Mouse (Mus musculus): ENCODE data around the gene Sod2. TPM values are rescaled to one million over a fixed set of nuclear protein-coding genes. Genes with fewer than 3 reads are reported as not detected.
A peak's percentile ranks its signal among the peaks of the same experiment; 100 is the strongest.
"Not testable (repeated sequence)": the region's sequence is repeated elsewhere in the genome, so short reads cannot be mapped to it uniquely, and the experiment has no call there.

Sod2 gene
- polyA plus RNA-seq, 1 experiment from 2014 or later = 162 TPM

DNA sequence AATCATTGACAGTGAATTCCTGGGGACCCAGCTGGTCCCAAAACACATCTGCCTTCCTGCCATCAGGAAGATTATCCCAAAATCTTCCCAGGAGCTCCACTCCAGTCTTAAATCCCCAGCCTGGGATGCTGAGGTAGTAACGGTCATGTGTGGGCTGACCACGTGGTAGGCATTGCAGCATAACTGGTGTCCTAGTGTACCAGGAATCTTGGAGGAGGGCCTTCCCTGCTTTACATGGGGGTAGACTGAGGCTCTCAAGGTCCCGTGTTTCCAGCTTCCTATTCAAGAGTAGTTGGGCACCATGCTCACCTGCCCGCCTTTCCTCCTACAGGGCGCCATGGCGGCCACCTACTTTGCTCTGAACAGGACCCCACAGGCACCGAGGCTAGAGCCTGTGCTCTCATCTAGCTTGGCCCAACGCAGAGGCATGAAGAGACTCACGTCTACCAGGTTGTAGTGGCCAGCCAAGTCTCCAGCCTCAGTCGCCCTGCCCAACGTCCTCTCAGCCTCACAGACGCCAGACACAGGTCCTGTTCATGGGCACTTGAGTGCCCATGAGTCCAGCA is 30.1 kb downstream of the Sod2 start:
- not testable (repeated sequence) for H3K9me3 ChIP-seq (replicated peaks); H3K9ac ChIP-seq; H3K4me1 ChIP-seq; H3K4me2 ChIP-seq; H3K36me3 ChIP-seq; H3K4me3 ChIP-seq; H3K27ac ChIP-seq; ATAC-seq; H3K27me3 ChIP-seq (replicated peaks)
- 78% methylated on average over 4 of the region's 12 CpGs for WGBS (ENCODE audit: insufficient replicate concordance)

DNA sequence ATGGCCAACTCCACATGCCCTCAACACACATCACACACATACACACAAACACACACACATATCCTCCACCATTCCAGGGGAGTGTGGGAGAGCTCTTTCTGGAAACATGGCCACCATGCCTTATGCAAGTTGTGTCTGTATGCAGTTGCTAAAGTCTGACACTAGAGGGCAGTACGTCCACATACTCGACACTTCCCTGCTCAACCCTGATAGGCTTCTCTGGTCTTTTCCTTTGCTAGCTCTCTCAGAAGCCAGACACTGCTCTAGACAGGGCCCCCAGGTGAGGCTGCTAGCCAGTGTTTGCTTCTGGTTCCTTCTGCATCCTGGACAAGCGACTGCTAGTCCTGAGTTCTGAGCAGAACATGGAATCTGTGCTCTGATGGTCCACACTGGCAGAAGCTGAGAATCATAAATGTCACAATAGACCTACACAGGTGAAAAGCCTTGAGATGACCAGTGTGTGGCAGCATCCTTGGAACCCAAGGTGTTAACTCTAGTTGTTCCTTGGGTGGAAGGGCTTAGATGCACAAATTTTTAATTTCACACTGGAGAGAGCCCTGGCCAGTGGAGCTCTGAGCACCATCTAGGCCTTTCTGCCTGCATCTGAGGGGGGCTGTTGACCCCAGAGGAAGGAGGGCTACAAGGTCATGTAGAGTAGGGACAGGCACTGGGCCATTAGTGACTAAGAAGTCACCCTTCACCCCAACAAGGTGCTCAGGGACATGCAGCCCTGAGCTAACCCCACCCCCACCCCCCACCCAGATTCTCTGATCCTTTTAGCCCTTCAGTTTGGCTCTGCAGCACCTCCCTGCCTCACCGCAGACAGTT is 37.4 kb downstream of the Sod2 start:
- 21% methylated on average over 4 of the region's 4 CpGs for WGBS (ENCODE audit: insufficient replicate concordance)
- H3K4me3 ChIP-seq; H3K36me3 ChIP-seq; H3K27ac ChIP-seq; H3K9me3 ChIP-seq (replicated peaks); H3K27me3 ChIP-seq (replicated peaks); H3K9ac ChIP-seq; H3K4me2 ChIP-seq; H3K4me1 ChIP-seq: not testable (repeated sequence)
- ATAC-seq = peak; percentile 58

DNA sequence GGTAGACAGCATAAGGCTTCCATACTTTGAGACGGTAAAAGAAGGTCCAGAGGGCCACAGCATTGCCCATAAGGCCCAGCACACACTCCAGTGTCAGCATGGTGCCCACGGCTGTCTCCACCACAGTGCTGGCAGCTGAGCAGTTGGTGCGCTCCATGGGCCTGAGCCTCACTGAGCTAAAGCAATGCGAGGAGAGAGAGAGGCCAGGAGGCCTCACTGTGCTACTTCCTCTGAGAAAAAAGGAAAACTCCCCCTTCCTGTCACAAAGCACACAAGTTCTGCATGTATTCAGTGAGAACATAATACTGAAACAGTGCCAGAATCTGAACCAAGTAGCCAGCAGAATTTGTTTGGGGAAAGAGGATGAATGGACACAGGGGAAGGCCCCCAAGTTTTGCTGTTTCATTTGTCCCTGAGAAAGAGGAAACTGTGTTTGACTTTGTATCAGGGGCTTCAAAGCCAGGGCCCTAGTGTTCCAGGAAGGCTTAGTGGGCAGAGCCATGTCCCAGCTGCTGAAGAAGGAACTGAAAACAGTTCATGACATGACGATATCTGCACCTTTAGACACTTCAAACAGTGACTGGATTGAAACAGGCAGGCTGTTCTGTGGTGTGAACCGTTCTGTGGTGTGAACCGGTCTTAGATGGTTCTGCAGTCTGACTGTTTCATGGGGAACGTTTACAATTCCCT is 45.6 kb downstream of the Sod2 start, which contains the start of gene Gpr31b:
Gpr31b (minus strand) TSS at position 173 of the 690 bp plus-strand sequence.
- H3K4me3 ChIP-seq; H3K4me1 ChIP-seq; ATAC-seq; H3K4me2 ChIP-seq; H3K27me3 ChIP-seq (replicated peaks); H3K9me3 ChIP-seq (replicated peaks); H3K27ac ChIP-seq; H3K36me3 ChIP-seq; H3K9ac ChIP-seq: not testable (repeated sequence)
- WGBS (ENCODE audit: insufficient replicate concordance) = 40% methylated on average over 2 of the region's 8 CpGs

DNA sequence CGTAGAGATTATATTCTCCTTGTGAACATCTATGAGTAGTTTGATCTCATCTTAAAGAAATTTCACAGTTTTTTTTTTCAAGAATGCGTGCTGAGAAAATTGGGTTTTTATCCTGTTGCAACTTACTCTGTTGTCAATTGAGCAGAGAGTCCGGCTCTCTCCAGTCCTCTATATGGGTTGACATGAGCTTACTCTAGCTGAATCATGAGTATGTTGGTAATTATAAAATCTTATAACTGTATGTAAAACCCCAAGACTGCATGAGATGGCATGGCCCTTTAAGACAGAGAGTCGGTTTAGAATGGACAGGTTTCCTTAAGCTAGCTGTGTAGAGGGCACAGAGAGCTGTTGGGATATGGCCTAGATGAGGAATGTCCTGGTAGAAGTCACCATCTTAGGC is 54.2 kb downstream of the Sod2 start, which contains the start of gene Tcp10b:
Tcp10b (plus strand) TSS at position 301 of the 400 bp plus-strand sequence.
- 69% methylated on average over 4 of the region's 4 CpGs for WGBS (ENCODE audit: insufficient replicate concordance)
- H3K36me3 ChIP-seq; H3K27me3 ChIP-seq (replicated peaks); H3K4me3 ChIP-seq; H3K4me1 ChIP-seq; H3K4me2 ChIP-seq; ATAC-seq; H3K9ac ChIP-seq; H3K9me3 ChIP-seq (replicated peaks); H3K27ac ChIP-seq: not testable (repeated sequence)

DNA sequence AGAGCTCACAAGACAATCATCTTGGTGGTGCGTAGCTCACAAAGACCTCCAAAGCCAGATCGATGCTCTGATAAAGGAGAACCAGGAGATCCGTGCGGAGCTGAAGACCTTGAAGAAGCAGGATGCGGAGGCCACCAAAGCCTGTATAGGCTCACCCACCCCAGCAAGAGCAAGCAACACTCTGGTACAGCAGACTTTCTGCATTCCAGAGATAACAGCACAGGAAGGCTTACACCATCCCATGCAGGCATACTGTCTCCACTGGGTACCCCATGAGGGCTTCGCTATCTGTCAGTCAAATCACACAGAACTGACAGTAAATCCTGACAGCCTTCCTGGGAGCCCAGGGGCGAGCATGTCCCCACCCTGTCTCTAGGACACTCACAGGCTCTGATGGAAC is 56.2 kb downstream of the Sod2 start:
- not testable (repeated sequence) for H3K9me3 ChIP-seq (replicated peaks); H3K27me3 ChIP-seq (replicated peaks); H3K9ac ChIP-seq; H3K27ac ChIP-seq; H3K4me1 ChIP-seq; H3K36me3 ChIP-seq; H3K4me2 ChIP-seq; H3K4me3 ChIP-seq
- 0 out of 2 replicates have a peak, but pooled peaks have one; percentile 27 for ATAC-seq
- WGBS (ENCODE audit: insufficient replicate concordance) = 51% methylated on average over 7 of the region's 7 CpGs

DNA sequence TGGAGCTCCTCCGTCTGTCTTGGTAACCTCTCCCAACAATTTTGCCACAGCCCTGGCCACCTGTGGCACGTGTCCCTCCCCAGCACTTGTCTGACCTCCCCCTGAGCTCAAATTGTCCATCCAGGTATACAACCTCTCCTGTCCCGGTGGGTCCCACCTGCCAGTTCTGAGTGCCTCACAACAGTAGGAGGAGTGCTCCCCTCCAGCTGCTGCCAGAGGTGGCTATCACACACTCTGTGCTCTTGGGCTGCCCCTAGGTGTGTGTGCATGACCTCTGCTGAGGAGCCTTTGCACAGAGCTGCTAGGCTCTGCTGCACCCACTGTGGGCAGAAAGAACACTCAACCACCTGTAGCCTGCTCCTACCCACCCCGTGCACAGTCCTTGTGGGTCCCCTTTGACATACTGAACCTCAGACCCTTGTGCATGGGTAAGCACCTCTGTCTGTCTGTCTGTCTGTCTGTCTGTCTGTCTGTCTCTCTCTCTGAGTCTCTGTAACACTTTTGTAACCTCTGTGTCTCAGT is 61.3 kb downstream of the Sod2 start:
- H3K27ac ChIP-seq; H3K4me3 ChIP-seq; H3K36me3 ChIP-seq; H3K9me3 ChIP-seq (replicated peaks); H3K4me1 ChIP-seq; H3K27me3 ChIP-seq (replicated peaks); H3K9ac ChIP-seq; H3K4me2 ChIP-seq: not testable (repeated sequence)
- WGBS (ENCODE audit: insufficient replicate concordance) = 73% methylated on average over 1 of the region's 4 CpGs
- peak; percentile 35; the same call in 1 of the 2 replicates for ATAC-seq

DNA sequence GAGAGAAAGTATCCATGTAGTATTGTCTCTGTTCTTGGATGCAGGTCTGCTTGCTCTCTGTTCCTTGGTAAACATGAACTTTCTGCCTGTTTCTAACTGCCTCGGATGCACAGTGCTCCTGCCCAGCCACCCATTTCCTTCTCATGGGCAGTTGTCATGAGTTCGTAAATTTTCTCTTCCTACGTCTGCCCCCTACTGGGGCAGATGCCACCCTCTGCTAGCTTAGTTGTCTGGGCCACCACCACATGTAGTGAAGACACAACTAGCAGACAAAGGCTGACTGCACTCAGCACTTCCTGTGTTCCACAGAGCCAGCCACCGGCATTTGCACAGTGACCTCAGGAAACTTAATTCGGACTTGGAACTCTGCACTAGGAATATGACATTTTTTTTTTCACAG is 62.6 kb downstream of the Sod2 start:
- not testable (repeated sequence) for H3K36me3 ChIP-seq; H3K27me3 ChIP-seq (replicated peaks); H3K4me3 ChIP-seq; H3K9me3 ChIP-seq (replicated peaks); H3K4me2 ChIP-seq; H3K9ac ChIP-seq; ATAC-seq; H3K4me1 ChIP-seq; H3K27ac ChIP-seq
- 43% methylated on average over 4 of the region's 5 CpGs for WGBS (ENCODE audit: insufficient replicate concordance)

Other genes starting within 250 kb of the Sod2 start
- 24.7 and 25.3 TPM in 2 replicates for gene Igf2r, start 237.2 kb upstream of the Sod2 start, polyA plus RNA-seq (2016; fragmentation: Nextera tagmentation; extraction: Ambion mirVana)
- gene Mas1, start 138.7 kb upstream of the Sod2 start, polyA plus RNA-seq (2016; fragmentation: Nextera tagmentation; extraction: Ambion mirVana) = 0.12 and 0.44 TPM in 2 replicates
- gene Mrgprh, start 130.8 kb upstream of the Sod2 start, polyA plus RNA-seq (2016; fragmentation: Nextera tagmentation; extraction: Ambion mirVana) = not detected in 2 replicates
- 0.72 and 1.5 TPM in 2 replicates for gene Pnldc1, start 96.6 kb upstream of the Sod2 start, polyA plus RNA-seq (2016; fragmentation: Nextera tagmentation; extraction: Ambion mirVana)
- 404 and 413 TPM in 2 replicates for gene Tcp1, start 91.1 kb upstream of the Sod2 start, polyA plus RNA-seq (2016; fragmentation: Nextera tagmentation; extraction: Ambion mirVana)
- 189 and 194 TPM in 2 replicates for gene Mrpl18, start 90.5 kb upstream of the Sod2 start, polyA plus RNA-seq (2016; fragmentation: Nextera tagmentation; extraction: Ambion mirVana)
- gene Acat3, start 66.2 kb upstream of the Sod2 start, polyA plus RNA-seq (2016; fragmentation: Nextera tagmentation; extraction: Ambion mirVana) = 1.2 and 1.4 TPM in 2 replicates
- 99.2 and 103 TPM in 2 replicates for gene Acat2, start 46.1 kb upstream of the Sod2 start, polyA plus RNA-seq (2016; fragmentation: Nextera tagmentation; extraction: Ambion mirVana)
- gene Wtap, start 12.7 kb upstream of the Sod2 start, polyA plus RNA-seq (2016; fragmentation: Nextera tagmentation; extraction: Ambion mirVana) = 60.6 and 64.4 TPM in 2 replicates
- gene Gpr31b, start 45.5 kb downstream of the Sod2 start, polyA plus RNA-seq (2016; fragmentation: Nextera tagmentation; extraction: Ambion mirVana) = not detected in 2 replicates
- 0.10 TPM in 1 of 2 replicates, not detected in the other for gene Tcp10b, start 54.3 kb downstream of the Sod2 start, polyA plus RNA-seq (2016; fragmentation: Nextera tagmentation; extraction: Ambion mirVana)
- gene Unc93a, start 125.0 kb downstream of the Sod2 start, polyA plus RNA-seq (2016; fragmentation: Nextera tagmentation; extraction: Ambion mirVana) = not detected in 2 replicates
- gene Smok2a, start 214.3 kb downstream of the Sod2 start, polyA plus RNA-seq (2016; fragmentation: Nextera tagmentation; extraction: Ambion mirVana) = not detected in 2 replicates
- not detected in 2 replicates for gene Smok2b, start 223.4 kb downstream of the Sod2 start, polyA plus RNA-seq (2016; fragmentation: Nextera tagmentation; extraction: Ambion mirVana)